Mouse (Mus musculus) stomach, embryonic 15.5 days (tissue): Measurements from ENCODE around the gene Dpp6. TPM values are rescaled to one million over a fixed set of nuclear protein-coding genes. Genes with fewer than 3 reads are reported as not detected.

ENCODE experiments used
- ATAC-seq: fragments of 200-750 bp; cut with Nextera tagmentation; 2 replicates; pipeline ENCODE4 v1.8.0; 2017; ENCODE audit warnings: low read depth, moderate number of reproducible peaks, moderate TSS enrichment; ENCODE audit not compliant: insufficient read depth, low FRiP score
- H3K27ac ChIP-seq: fragments of 300-500 bp; sonication (generic); 2 replicates; pipeline ENCODE4 v1.5.1; 2015; ENCODE audit warnings: mild to moderate bottlenecking, inconsistent platforms
- H3K27me3 ChIP-seq: fragments of 300-500 bp; sonication (generic); replicated peaks from 2 replicates; pipeline ENCODE4 v1.6.1; 2015; ENCODE audit warnings: inconsistent platforms
- H3K36me3 ChIP-seq: fragments of 300-500 bp; sonication (generic); 2 replicates; pipeline ENCODE4 v1.6.1; 2015; ENCODE audit warnings: inconsistent platforms
- H3K4me1 ChIP-seq: fragments of 300-500 bp; sonication (generic); 2 replicates; pipeline ENCODE4 v1.6.1; 2015; ENCODE audit warnings: inconsistent platforms
- H3K4me2 ChIP-seq: fragments of 300-500 bp; sonication (generic); 2 replicates; pipeline ENCODE4 v1.6.1; 2015; ENCODE audit warnings: mild to moderate bottlenecking, inconsistent platforms
- H3K4me3 ChIP-seq: fragments of 300-500 bp; sonication (generic); replicated peaks from 2 replicates; pipeline ENCODE4 v1.5.1; 2015; ENCODE audit warnings: inconsistent platforms
- H3K9ac ChIP-seq: fragments of 300-500 bp; sonication (generic); 2 replicates; pipeline ENCODE4 v1.6.1; 2015; ENCODE audit warnings: inconsistent platforms
- H3K9me3 ChIP-seq: fragments of 300-500 bp; sonication (generic); 2 replicates; pipeline ENCODE4 v1.6.1; 2016; ENCODE audit warnings: inconsistent platforms
- WGBS: fragments of 180-500 bp; shearing (Covaris S2); methylation state at CpG from one replicate; pipeline ENCODE4 v1.1.7; 2015; 5-methylcytosine and 5-hydroxymethylcytosine counted together
- polyA plus RNA-seq: library from polyadenylated mRNA; unstranded; fragments of >200 nt; fragmentation: Nextera tagmentation; extraction: Ambion mirVana; gene quantifications from 2 replicates; pipeline ENCODE4 v1.2.1, GENCODE M21; 2015

Gene Dpp6
- polyA plus RNA-seq, 1 experiment from 2014 or later: 2.4 TPM

DNA sequence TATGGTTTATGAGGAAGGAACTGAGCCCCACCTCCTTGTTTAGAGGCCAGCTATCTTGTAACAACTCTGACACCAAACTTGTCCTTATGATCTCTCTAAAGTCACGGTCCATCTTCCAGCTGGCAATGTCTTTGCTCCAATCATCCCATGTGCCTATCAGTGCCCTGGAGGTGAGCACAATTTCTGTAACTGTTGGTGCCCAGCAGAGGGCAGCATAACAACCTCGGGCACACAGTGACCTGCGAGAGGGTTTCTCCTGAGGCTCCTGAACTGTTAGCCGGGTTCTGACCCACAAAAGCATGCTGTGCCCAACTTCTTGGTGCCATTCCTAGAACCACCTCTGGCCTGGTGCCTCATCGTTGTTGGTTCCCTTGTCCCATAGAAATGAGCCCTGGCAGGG is 863.5 kb downstream of the Dpp6 start:
- WGBS: 23% methylated on average over 5 of the region's 5 CpGs
- Histone ChIP-seq H3K4me3 (no peak overlapping the region), H3K27ac (no peak overlapping the region), H3K36me3 (no peaks in the 10 kb centered on the region), H3K9me3 (no peaks in the 10 kb centered on the region), H3K4me1 (no peaks in the 10 kb centered on the region), H3K4me2 (no peak overlapping the region), H3K27me3 (no peaks in the 10 kb centered on the region), H3K9ac (no peak overlapping the region)
- no peak for ATAC-seq

DNA sequence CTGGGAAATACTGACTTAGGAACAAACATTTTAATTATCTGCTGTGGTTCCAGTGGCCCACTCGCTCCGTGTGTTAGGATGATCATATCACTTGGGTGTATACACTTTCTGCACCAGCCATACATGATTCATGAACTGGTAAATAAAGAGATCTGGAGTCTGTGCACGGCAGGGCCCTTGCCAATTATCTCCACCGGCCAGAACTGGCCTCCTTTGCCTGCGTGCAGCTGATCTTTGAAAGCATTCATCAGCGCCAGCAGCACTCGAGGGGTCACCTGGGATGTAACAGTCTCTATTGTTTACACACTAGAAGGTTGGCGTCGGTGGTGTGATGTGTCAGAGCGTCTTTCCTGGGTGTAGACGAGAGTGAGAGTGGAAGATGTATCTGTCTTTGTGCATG is 868.2 kb downstream of the Dpp6 start:
- no peak overlapping the region for H3K9ac ChIP-seq
- no peak overlapping the region for H3K27ac ChIP-seq
- H3K4me2 ChIP-seq: no peak overlapping the region
- H3K4me1 ChIP-seq: no peaks in the 10 kb centered on the region
- no peaks in the 10 kb centered on the region for H3K9me3 ChIP-seq
- no peaks in the 10 kb centered on the region for H3K27me3 ChIP-seq
- 39% methylated on average over 11 of the region's 11 CpGs for WGBS
- no peaks in the 10 kb centered on the region for H3K36me3 ChIP-seq
- no peak overlapping the region for H3K4me3 ChIP-seq
- no peak for ATAC-seq

DNA sequence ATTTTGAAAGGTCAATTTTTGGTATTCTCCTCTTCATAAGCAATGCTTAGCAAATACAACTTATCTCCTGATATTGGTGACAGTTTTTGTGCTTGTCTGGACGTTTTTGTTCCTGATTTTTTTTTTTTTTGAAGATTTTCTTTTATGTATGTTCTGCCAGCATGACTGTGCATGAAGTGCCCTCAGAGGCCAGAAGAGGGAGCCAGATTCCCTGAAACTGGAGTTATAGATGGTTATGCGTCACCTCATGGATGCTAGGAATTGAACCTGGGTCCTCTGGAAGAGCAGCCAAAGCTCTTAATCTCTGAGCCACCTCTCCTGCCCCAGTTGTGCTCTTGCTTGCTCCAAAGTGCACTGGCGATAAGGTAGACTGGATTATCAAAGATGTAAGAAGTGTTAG is 868.9 kb downstream of the Dpp6 start:
- no peak overlapping the region for H3K4me2 ChIP-seq
- WGBS: 65% methylated on average over 3 of the region's 3 CpGs
- H3K4me1 ChIP-seq: no peaks in the 10 kb centered on the region
- no peaks in the 10 kb centered on the region for H3K36me3 ChIP-seq
- no peak overlapping the region for H3K9ac ChIP-seq
- H3K27me3 ChIP-seq: no peaks in the 10 kb centered on the region
- ATAC-seq: no peak
- no peak overlapping the region for H3K4me3 ChIP-seq
- no peaks in the 10 kb centered on the region for H3K9me3 ChIP-seq
- no peak overlapping the region for H3K27ac ChIP-seq

DNA sequence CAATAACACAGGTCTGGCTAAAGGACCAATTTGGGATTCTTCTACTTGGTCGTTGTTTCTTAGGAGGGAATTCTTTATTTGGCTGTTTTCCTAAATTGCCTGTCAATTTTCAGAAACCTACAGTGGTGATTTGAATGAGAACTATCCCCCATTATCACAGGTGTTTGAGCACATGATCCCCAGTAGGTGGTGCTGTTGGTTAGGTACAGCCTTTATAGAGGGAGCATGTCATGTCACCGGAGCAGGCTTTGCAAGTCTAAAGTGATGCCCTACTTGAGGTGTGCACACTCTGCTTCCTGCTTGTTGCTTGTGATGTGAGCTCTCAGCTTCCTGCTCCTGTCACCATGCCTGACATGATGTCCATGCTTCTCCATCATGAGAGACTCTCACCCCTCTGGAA is 870.3 kb downstream of the Dpp6 start:
- Histone ChIP-seq H3K4me1 (no peaks in the 10 kb centered on the region), H3K27ac (no peak overlapping the region), H3K27me3 (no peaks in the 10 kb centered on the region), H3K9me3 (no peaks in the 10 kb centered on the region), H3K4me3 (no peak overlapping the region), H3K4me2 (no peak overlapping the region), H3K36me3 (no peaks in the 10 kb centered on the region), H3K9ac (no peak overlapping the region)
- ATAC-seq: no peak; the same call in 1 of the 2 replicates
- WGBS: 72% methylated on average over 2 of the region's 2 CpGs

DNA sequence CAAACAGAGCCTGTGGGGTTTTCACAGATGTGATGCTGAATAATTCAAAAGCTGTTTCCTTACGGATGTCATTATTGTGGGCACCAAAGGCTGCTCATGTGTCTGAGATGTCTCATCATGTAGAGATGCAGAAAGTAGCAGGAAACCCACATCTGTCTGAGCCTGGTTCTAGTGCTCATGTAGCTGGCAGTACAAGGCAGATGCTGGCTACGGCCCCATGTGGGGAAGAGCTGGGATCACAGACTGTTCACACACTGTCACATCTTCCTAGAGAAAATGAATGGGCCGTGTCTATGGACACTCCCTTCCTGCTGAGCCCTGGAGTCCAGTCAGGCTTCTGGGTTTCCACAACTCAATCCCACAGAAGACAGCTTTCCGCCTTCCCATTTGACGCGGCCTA is 885.5 kb downstream of the Dpp6 start:
- Histone ChIP-seq H3K36me3 (no peaks in the 10 kb centered on the region), H3K27ac (no peak overlapping the region), H3K4me3 (no peak overlapping the region), H3K9me3 (no peaks in the 10 kb centered on the region), H3K27me3 (no peaks in the 10 kb centered on the region), H3K9ac (no peak overlapping the region), H3K4me1 (peaks cover 1% of the 10 kb centered on the region), H3K4me2 (no peak overlapping the region)
- ATAC-seq: no peak
- 90% methylated on average over 6 of the region's 6 CpGs for WGBS

DNA sequence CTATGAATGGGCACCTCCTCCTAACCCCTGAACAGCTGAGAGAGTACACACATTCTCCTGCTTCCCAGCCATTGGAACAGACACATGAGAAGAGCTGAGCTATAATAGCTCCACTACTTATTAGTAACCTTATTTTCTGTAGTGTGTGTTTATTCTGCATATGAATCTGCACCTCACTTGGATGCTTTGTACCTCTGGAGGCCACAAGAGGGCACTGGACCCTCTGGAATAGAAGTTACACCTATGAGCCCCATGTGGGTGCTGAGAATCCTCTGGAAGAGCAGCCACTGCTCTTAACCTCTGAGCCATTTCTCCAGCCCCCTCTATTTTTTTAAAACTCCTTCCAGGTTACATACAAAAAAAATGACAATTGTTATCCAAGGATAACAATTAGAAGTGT is 888.0 kb downstream of the Dpp6 start:
- no peak overlapping the region for H3K4me2 ChIP-seq
- no peaks in the 10 kb centered on the region for H3K9me3 ChIP-seq
- H3K27me3 ChIP-seq: no peaks in the 10 kb centered on the region
- H3K4me3 ChIP-seq: no peak overlapping the region
- H3K4me1 ChIP-seq: peaks cover 15% of the 10 kb centered on the region; the same call in 1 of the 2 replicates
- no peaks in the 10 kb centered on the region for H3K36me3 ChIP-seq
- no peak overlapping the region for H3K27ac ChIP-seq
- H3K9ac ChIP-seq: no peak overlapping the region
- no peak for ATAC-seq

DNA sequence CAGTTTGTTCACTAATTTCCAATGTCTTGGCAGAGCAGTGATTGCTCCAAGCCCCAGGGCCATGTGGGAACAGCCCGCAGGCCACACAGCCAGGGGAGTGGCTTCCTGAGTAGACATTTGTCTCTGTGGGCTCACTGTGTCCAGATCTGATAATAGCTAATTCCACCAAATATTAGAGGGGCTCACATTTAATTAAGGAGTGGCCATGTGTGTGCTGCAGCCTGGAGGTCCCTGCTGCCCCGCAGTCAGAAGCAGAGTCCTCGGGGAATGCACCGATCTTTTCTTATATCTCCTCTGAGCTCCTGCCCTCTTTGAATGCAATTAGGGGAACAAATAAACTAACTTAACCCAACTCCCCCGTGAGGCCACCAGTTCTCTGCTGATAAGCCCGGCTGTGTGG is 889.5 kb downstream of the Dpp6 start:
- no peaks in the 10 kb centered on the region for H3K36me3 ChIP-seq
- peaks cover 15% of the 10 kb centered on the region; the same call in 1 of the 2 replicates for H3K4me1 ChIP-seq
- 37% methylated on average over 6 of the region's 6 CpGs for WGBS
- H3K27ac ChIP-seq: no peak overlapping the region
- no peak overlapping the region for H3K4me3 ChIP-seq
- no peaks in the 10 kb centered on the region for H3K27me3 ChIP-seq
- H3K9me3 ChIP-seq: no peaks in the 10 kb centered on the region
- no peak overlapping the region for H3K9ac ChIP-seq
- peak overlapping the region; percentile 8; the same call in 1 of the 2 replicates for H3K4me2 ChIP-seq
- no peak for ATAC-seq

DNA sequence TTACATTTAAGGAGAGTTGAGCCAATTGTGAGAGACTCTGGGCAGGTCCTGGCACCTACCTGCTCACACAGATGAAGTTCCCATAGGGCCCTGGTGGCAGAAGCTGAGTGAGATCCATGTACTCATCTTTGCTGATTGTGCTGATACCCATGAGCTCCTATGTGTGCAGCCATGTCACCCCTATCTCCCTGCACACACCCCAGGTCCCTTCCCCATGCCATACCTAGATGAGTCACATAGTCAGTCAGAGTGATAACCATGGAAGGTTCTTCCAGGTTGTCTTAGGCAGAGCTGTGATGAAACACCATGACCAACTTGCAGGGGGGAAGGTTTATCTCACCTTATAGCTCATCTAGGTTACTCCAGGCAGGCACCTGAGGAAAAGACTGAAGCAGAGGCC is 890.3 kb downstream of the Dpp6 start:
- peaks cover 15% of the 10 kb centered on the region; the same call in 1 of the 2 replicates for H3K4me1 ChIP-seq
- H3K27me3 ChIP-seq: no peaks in the 10 kb centered on the region
- ATAC-seq: peak; percentile 69; the same call in 1 of the 2 replicates
- H3K9me3 ChIP-seq: no peaks in the 10 kb centered on the region
- no peak overlapping the region for H3K4me2 ChIP-seq
- H3K4me3 ChIP-seq: no peak overlapping the region
- no peaks in the 10 kb centered on the region for H3K36me3 ChIP-seq
- H3K27ac ChIP-seq: no peak overlapping the region
- H3K9ac ChIP-seq: no peak overlapping the region

DNA sequence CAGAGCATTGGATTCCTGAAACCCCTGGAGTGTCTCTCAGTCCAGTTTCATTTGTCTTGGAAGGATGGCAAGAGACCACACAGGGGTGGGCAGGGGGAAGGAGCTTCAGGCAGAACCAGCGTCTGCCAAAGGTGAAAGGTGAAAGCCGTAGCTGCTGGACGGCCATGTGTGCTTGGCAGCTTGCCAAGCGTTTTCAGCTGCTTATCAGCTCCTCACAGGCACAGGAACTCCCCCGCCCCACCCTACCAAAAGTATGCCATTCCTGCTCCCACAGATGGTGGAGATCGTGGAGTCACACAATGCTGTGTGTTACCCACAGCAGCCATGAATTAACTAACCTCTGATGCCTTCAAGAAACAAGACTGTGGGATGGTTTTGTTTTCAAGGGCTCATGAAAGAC is 891.2 kb downstream of the Dpp6 start:
- peaks cover 15% of the 10 kb centered on the region; the same call in 1 of the 2 replicates for H3K4me1 ChIP-seq
- no peaks in the 10 kb centered on the region for H3K36me3 ChIP-seq
- H3K9me3 ChIP-seq: no peaks in the 10 kb centered on the region
- H3K4me3 ChIP-seq: no peak overlapping the region
- WGBS: 5% methylated on average over 6 of the region's 6 CpGs
- ATAC-seq: peak; percentile 81
- H3K27me3 ChIP-seq: no peaks in the 10 kb centered on the region
- no peak overlapping the region for H3K9ac ChIP-seq
- H3K4me2 ChIP-seq: no peak overlapping the region
- H3K27ac ChIP-seq: no peak overlapping the region

DNA sequence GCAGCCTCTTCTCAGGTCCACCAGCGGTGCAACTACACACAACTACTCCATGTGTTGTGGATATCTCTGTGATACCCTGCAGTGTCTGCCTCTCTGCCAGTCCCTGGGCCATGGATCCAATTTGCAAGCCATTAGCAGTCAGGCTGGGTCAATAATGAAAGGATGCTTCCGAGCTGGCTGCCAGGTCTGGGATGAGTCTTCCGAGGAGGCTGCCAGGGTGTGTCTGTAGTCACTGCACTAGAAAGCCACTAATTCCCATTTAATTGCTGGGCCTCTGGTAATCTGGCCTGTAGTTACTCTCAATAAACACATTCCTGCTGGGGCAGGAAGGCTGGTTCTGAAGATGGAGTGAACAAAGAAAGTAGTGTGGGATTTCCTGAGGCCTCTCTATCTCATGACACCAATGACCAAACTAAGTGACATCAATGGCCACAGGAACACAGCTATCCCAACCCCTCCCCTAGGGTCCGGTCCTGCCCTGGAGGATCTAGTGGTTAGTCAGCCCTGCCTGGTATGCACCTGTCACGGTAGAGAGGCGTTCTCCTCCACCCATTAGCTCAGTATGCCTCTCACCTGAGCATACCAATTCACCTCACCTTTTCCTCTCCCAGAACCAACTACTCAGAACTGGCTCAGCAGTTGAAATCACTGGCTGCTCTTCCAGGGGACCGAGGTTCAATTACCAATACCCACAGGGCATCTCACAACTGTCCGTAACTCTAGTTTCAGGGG is 894.6 kb downstream of the Dpp6 start:
- Histone ChIP-seq H3K4me3 (no peak overlapping the region), H3K4me1 (peaks cover 15% of the 10 kb centered on the region; the same call in 1 of the 2 replicates), H3K9me3 (no peaks in the 10 kb centered on the region), H3K9ac (no peak overlapping the region), H3K27ac (no peak overlapping the region), H3K27me3 (no peaks in the 10 kb centered on the region), H3K4me2 (no peak overlapping the region), H3K36me3 (no peaks in the 10 kb centered on the region)
- no peak for ATAC-seq
- WGBS: 70% methylated on average over 8 of the region's 8 CpGs

DNA sequence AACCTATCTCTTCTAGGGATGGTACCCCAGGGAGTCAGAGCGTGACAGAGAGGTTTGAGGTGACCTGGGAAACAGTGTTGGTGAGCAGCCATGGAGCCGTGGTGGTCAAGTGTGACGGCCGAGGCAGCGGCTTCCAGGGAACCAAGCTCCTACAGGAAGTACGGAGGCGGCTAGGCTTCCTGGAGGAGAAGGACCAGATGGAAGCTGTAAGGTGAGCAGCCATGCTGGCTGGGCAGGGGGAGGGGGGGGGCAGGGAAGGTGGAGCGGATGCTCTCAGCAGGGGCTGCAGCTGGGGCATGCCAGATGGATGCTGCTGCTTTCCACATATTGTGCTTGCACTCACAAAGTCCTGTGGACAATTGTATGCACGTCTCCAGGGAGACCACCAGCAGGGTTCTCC is 897.4 kb downstream of the Dpp6 start:
- Histone ChIP-seq H3K27me3 (no peaks in the 10 kb centered on the region), H3K4me1 (no peaks in the 10 kb centered on the region), H3K36me3 (no peaks in the 10 kb centered on the region), H3K4me2 (no peak overlapping the region), H3K9ac (no peak overlapping the region), H3K4me3 (no peak overlapping the region), H3K27ac (no peak overlapping the region), H3K9me3 (no peaks in the 10 kb centered on the region)
- no peak for ATAC-seq
- WGBS: 68% methylated on average over 8 of the region's 9 CpGs

DNA sequence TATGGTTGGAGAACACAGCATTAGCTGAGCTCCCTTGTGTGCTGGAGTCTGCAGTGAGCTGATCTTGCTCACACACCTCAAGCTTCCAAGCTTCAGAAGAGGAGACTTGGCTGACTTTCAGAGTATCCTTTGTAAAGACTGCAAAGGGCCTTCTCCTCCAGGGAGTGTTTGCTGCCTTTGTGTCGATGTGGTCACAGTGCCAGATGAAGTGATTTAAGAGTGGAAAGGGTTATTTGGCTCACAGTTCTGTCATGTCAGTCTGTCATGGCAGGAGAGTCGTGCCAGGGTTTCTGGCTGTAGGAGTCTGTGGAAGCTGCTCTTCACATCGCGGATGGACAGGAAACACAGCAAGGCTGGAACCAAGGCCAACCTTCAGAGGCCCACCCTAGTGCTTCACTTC is 899.0 kb downstream of the Dpp6 start:
- ATAC-seq: no peak
- H3K36me3 ChIP-seq: no peaks in the 10 kb centered on the region
- no peaks in the 10 kb centered on the region for H3K4me1 ChIP-seq
- H3K9ac ChIP-seq: no peak overlapping the region
- no peaks in the 10 kb centered on the region for H3K9me3 ChIP-seq
- 81% methylated on average over 4 of the region's 4 CpGs for WGBS
- H3K27ac ChIP-seq: no peak overlapping the region
- H3K27me3 ChIP-seq: no peaks in the 10 kb centered on the region
- H3K4me2 ChIP-seq: no peak overlapping the region
- no peak overlapping the region for H3K4me3 ChIP-seq

DNA sequence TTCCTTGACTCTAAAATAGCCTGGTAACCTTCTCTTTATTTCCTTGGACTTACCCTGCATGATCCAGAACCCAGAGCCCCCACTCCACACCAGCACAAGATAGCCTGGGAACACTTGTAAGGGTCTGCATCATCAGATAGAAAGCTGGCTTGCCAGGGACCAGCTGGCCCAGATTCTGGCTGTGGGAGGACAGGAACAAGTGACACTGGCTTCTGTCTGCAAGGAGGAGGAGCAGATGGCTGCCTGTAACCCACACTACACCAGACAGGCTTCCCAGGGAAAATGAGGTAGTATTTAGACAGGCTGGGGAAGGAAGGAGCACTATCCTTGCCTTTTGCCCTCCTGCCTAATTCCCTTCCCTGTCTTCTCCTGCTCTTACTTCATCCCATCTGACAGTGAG is 900.3 kb downstream of the Dpp6 start:
- Histone ChIP-seq H3K9me3 (no peaks in the 10 kb centered on the region), H3K9ac (no peak overlapping the region), H3K27me3 (no peaks in the 10 kb centered on the region), H3K4me2 (no peak overlapping the region), H3K4me3 (no peak overlapping the region), H3K4me1 (no peaks in the 10 kb centered on the region), H3K36me3 (no peaks in the 10 kb centered on the region), H3K27ac (no peak overlapping the region)
- no peak for ATAC-seq
